Mouse (Mus musculus): ENCODE data around the gene Zdhhc6. TPM values are rescaled to one million over a fixed set of nuclear protein-coding genes. Genes with fewer than 3 reads are reported as not detected.

The Zdhhc6 gene
- polyA plus RNA-seq, 1 experiment from 2014 or later, result 106 TPM

DNA sequence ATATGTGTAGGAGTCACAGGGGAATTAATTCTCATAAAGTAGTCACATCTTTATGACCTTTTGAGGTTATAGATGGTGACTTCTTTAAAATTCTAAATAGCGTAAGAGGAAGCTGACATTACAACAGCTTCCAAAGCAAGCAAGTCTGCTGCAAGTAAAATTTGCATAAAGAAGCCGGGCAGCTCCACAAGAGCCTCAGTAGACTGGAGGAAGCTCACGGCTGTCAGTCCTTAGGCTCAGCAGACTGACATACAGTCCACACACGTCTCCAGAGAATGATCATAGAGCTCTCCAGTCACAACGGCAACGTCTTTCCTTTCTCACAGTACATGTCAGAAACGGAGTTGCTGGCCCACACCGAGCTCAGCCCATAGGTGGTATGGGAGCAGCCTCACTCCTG, 4.0 kb downstream of the Zdhhc6 start:
- no peak for ATAC-seq (ENCODE audit: insufficient read depth)
- H3K9me3 ChIP-seq (ENCODE audit: low read depth, low read length), result no peaks in the 10 kb centered on the region
- no peak for TF ChIP-seq CTCF (IDR thresholded peaks at IDR 0.05; ENCODE audit: low read depth)
- no peak overlapping the region for H3K4me3 ChIP-seq (ENCODE audit: low read depth, low read length)
- no peak overlapping the region for H3K4me2 ChIP-seq
- DNase-seq, result no peak
- 89% methylated on average over 8 of the region's 8 CpGs for WGBS
- peaks cover 2% of the 10 kb centered on the region; the same call in 1 of the 2 replicates for H3K4me1 ChIP-seq (ENCODE audit: insufficient read depth)
- no peaks in the 10 kb centered on the region for H3K27me3 ChIP-seq (ENCODE audit: insufficient read depth, low read length)
- H3K9ac ChIP-seq, result no peak overlapping the region
- peaks cover 58% of the 10 kb centered on the region for H3K36me3 ChIP-seq (ENCODE audit: insufficient read depth)
- H3K27ac ChIP-seq (ENCODE audit: low read depth), result no peak overlapping the region

DNA sequence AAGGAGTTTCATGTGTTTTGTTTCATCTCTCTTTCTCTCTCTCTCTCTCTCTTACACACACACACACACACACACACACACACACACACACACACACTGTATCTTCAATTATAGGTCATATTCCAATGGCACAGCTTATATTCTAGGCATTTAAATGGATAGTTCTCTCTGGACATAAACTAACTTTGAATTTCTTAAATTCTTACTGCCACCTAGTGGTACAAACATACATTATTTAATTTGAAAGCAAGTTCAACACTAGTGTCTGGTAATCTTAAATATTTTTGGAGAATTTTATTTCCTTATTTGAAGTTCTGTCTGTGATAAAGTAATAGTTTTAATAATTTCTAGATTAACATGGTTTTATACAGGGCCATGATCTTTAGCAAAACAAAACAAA, 10.8 kb downstream of the Zdhhc6 start:
- Histone ChIP-seq H3K4me2 (no peak overlapping the region), H3K4me3 (ENCODE audit: low read depth, low read length) (no peak overlapping the region), H3K27me3 (ENCODE audit: insufficient read depth, low read length) (no peaks in the 10 kb centered on the region), H3K27ac (ENCODE audit: low read depth) (no peak overlapping the region), H3K4me1 (ENCODE audit: insufficient read depth) (no peaks in the 10 kb centered on the region), H3K9me3 (ENCODE audit: low read depth, low read length) (no peaks in the 10 kb centered on the region), H3K9ac (no peak overlapping the region), H3K36me3 (ENCODE audit: insufficient read depth) (peaks cover 71% of the 10 kb centered on the region)
- ATAC-seq (ENCODE audit: insufficient read depth), result no peak
- DNase-seq, result peak; percentile 81
- peak; percentile 52 for TF ChIP-seq CTCF (IDR thresholded peaks at IDR 0.05; ENCODE audit: low read depth)

DNA sequence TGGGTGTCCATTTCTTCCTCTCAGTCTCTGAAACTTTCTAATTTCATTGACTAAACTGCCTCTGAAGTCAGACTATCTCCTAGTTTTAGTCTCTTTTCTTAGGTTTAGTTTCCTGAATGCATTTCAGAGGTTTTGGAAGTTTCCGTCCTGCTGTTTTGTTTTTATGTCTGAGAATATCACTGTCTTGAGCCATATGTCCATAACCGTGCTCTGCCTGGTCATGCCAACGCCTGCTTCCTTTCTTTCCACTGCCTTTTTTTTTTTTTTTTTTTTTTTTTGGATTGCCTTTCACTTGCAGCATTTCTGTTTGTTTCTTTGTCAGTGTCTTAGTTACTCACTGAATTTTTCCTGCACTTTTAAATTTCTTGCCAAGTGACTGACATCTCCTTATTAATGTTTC, 15.3 kb downstream of the Zdhhc6 start:
- Histone ChIP-seq H3K4me3 (ENCODE audit: low read depth, low read length) (no peak overlapping the region), H3K27ac (ENCODE audit: low read depth) (peak overlapping the region; percentile 60), H3K4me1 (ENCODE audit: insufficient read depth) (no peaks in the 10 kb centered on the region), H3K36me3 (ENCODE audit: insufficient read depth) (peaks cover 83% of the 10 kb centered on the region), H3K4me2 (no peak overlapping the region), H3K9ac (no peak overlapping the region), H3K9me3 (ENCODE audit: low read depth, low read length) (no peaks in the 10 kb centered on the region), H3K27me3 (ENCODE audit: insufficient read depth, low read length) (no peaks in the 10 kb centered on the region)
- 79% methylated on average over 3 of the region's 3 CpGs for WGBS
- no peak for TF ChIP-seq CTCF (IDR thresholded peaks at IDR 0.05; ENCODE audit: low read depth)
- ATAC-seq (ENCODE audit: insufficient read depth) (no peak), DNase-seq (no peak)

DNA sequence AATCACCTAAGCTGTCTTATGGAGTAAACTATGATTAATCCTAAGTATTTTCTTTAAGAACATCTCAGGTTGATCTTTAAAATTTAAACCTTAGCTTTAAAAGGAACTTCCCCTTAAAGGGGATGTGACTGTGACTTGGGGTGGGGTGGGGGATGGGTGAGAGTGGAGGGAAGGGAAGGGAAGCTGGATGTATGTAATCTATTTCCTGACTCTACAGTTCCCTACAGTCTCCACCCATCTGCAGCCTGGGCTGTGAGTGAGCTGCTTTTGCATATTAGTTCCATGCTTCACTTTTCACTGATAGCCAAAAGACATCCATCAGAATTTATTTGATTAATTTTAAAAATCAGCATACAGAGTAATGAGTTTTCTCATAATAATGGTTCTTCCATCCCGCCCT, 16.5 kb downstream of the Zdhhc6 start:
- Histone ChIP-seq H3K9me3 (ENCODE audit: low read depth, low read length) (no peaks in the 10 kb centered on the region), H3K4me1 (ENCODE audit: insufficient read depth) (no peaks in the 10 kb centered on the region), H3K4me3 (ENCODE audit: low read depth, low read length) (no peak overlapping the region), H3K4me2 (no peak overlapping the region), H3K36me3 (ENCODE audit: insufficient read depth) (peaks cover 82% of the 10 kb centered on the region), H3K9ac (no peak overlapping the region), H3K27me3 (ENCODE audit: insufficient read depth, low read length) (no peaks in the 10 kb centered on the region), H3K27ac (ENCODE audit: low read depth) (no peak overlapping the region; the same call in 1 of the 2 replicates)
- no peak for DNase-seq
- no peak for TF ChIP-seq CTCF (IDR thresholded peaks at IDR 0.05; ENCODE audit: low read depth)
- ATAC-seq (ENCODE audit: insufficient read depth), result no peak
- 86% methylated on average over 1 of the region's 1 CpGs for WGBS

DNA sequence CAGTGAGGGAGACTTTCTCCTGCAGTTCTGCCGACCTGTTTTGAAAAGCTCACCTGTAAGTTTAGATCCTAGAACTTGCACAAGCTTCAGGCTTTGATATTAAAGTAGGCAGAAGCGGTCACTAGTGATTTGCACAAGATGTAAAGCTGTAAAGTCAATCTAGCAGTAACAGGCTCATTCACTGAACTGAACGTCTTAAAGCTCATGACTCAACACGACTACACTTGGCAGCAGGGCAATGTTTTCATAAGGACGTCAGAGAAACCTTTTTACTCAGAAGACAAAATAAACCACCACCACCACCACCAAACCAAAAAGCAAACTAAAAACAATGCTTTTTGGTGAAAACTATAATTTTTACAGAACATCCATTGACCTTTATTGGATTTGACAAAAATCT, 17.9 kb downstream of the Zdhhc6 start:
- peaks cover 75% of the 10 kb centered on the region for H3K36me3 ChIP-seq (ENCODE audit: insufficient read depth)

DNA sequence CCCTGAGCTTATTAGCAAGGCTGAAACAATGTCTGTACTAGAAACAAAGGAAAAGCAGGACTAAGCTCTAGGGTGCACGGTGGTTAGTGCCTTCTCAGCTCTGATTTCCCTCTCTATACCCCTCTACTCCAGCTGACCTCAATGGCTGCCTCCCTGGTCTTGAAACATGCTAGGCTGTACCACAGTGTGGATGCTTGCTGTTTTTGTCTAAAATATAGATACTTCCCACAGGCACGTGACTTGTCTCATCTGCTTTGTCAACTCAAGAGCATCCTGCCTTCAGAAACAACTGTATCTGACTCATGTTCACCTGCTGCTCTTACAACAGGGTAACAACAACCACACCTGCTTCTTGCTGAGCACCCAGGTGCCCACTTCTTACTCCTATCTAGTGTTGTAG, 18.3 kb downstream of the Zdhhc6 start:
- WGBS, result 95% methylated on average over 2 of the region's 2 CpGs
- no peaks in the 10 kb centered on the region for H3K4me1 ChIP-seq (ENCODE audit: insufficient read depth)
- H3K4me2 ChIP-seq, result no peak overlapping the region
- DNase-seq, result no peak
- H3K9me3 ChIP-seq (ENCODE audit: low read depth, low read length), result no peaks in the 10 kb centered on the region
- ATAC-seq (ENCODE audit: insufficient read depth), result no peak
- peaks cover 70% of the 10 kb centered on the region for H3K36me3 ChIP-seq (ENCODE audit: insufficient read depth)
- H3K27me3 ChIP-seq (ENCODE audit: insufficient read depth, low read length), result no peaks in the 10 kb centered on the region
- H3K9ac ChIP-seq, result no peak overlapping the region
- no peak overlapping the region for H3K27ac ChIP-seq (ENCODE audit: low read depth)
- no peak for TF ChIP-seq CTCF (IDR thresholded peaks at IDR 0.05; ENCODE audit: low read depth)
- H3K4me3 ChIP-seq (ENCODE audit: low read depth, low read length), result no peak overlapping the region

More for the DNA sequence above, 17.9 kb downstream of the Zdhhc6 start:
- no peaks in the 10 kb centered on the region for H3K9me3 ChIP-seq (ENCODE audit: low read depth, low read length)
- no peak for ATAC-seq (ENCODE audit: insufficient read depth)
- H3K9ac ChIP-seq, result no peak overlapping the region
- no peaks in the 10 kb centered on the region for H3K27me3 ChIP-seq (ENCODE audit: insufficient read depth, low read length)
- WGBS, result 69% methylated on average over 5 of the region's 5 CpGs
- no peaks in the 10 kb centered on the region for H3K4me1 ChIP-seq (ENCODE audit: insufficient read depth)
- no peak for TF ChIP-seq CTCF (IDR thresholded peaks at IDR 0.05; ENCODE audit: low read depth)
- H3K4me2 ChIP-seq, result no peak overlapping the region
- H3K27ac ChIP-seq (ENCODE audit: low read depth), result no peak overlapping the region
- DNase-seq, result no peak
- no peak overlapping the region for H3K4me3 ChIP-seq (ENCODE audit: low read depth, low read length)

DNA sequence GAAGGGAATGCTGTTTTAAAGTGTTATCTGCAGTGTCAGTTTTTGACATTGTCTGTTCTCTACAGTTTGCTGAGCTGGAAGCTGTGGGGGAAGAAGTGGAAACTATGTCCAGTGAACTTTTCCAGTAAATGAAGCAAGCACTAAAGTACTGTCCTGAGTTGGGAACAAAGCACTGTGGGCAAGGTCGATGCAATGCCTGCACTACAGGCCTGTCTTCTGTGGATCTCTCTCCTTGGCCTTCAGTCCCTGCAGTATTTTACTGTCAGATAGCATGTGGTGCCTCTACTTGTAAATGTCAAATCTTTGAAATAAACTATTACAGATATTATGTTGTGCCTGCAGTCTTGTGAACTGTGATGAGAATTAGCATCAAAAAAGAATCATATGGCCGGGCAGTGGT, 19.5 kb downstream of the Zdhhc6 start:
- Histone ChIP-seq H3K27ac (ENCODE audit: low read depth) (no peak overlapping the region), H3K4me2 (no peak overlapping the region), H3K9ac (no peak overlapping the region), H3K4me3 (ENCODE audit: low read depth, low read length) (no peak overlapping the region), H3K36me3 (ENCODE audit: insufficient read depth) (peaks cover 61% of the 10 kb centered on the region), H3K4me1 (ENCODE audit: insufficient read depth) (no peaks in the 10 kb centered on the region), H3K27me3 (ENCODE audit: insufficient read depth, low read length) (no peaks in the 10 kb centered on the region), H3K9me3 (ENCODE audit: low read depth, low read length) (no peaks in the 10 kb centered on the region)
- no peak for TF ChIP-seq CTCF (IDR thresholded peaks at IDR 0.05; ENCODE audit: low read depth)
- no peak for ATAC-seq (ENCODE audit: insufficient read depth)
- DNase-seq, result no peak
- WGBS, result 92% methylated on average over 2 of the region's 2 CpGs

DNA sequence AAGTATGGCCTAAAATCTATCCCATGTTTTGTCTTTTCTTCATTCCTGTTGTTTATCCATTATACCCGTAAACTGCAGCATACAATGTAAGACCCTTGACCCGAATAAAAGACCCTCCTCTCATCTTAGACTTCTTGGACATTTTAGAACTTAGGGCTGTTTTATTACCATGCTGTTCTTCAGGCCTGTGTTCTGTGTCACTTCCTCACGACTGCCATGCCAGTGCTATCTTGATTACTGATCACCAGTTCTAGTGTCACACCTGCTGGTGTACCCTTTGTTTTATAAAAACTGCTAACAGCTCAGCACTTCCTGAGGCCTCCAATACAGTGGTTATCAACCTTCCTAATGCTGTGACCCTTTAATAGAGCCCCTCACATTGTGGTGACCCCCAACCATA, 20.3 kb downstream of the Zdhhc6 start:
- Histone ChIP-seq H3K9ac (no peak overlapping the region), H3K4me2 (no peak overlapping the region), H3K4me1 (ENCODE audit: insufficient read depth) (no peaks in the 10 kb centered on the region), H3K27ac (ENCODE audit: low read depth) (no peak overlapping the region), H3K27me3 (ENCODE audit: insufficient read depth, low read length) (no peaks in the 10 kb centered on the region), H3K9me3 (ENCODE audit: low read depth, low read length) (no peaks in the 10 kb centered on the region), H3K36me3 (ENCODE audit: insufficient read depth) (peaks cover 61% of the 10 kb centered on the region), H3K4me3 (ENCODE audit: low read depth, low read length) (no peak overlapping the region)
- DNase-seq (no peak), ATAC-seq (ENCODE audit: insufficient read depth) (no peak)
- 80% methylated on average over 3 of the region's 3 CpGs for WGBS
- TF ChIP-seq CTCF (IDR thresholded peaks at IDR 0.05; ENCODE audit: low read depth), result no peak

Data from lung, embryonic 14.5 days (tissue).